Mouse (Mus musculus): ENCODE measurements around the gene Tmem208.

The Tmem208 gene

DNA sequence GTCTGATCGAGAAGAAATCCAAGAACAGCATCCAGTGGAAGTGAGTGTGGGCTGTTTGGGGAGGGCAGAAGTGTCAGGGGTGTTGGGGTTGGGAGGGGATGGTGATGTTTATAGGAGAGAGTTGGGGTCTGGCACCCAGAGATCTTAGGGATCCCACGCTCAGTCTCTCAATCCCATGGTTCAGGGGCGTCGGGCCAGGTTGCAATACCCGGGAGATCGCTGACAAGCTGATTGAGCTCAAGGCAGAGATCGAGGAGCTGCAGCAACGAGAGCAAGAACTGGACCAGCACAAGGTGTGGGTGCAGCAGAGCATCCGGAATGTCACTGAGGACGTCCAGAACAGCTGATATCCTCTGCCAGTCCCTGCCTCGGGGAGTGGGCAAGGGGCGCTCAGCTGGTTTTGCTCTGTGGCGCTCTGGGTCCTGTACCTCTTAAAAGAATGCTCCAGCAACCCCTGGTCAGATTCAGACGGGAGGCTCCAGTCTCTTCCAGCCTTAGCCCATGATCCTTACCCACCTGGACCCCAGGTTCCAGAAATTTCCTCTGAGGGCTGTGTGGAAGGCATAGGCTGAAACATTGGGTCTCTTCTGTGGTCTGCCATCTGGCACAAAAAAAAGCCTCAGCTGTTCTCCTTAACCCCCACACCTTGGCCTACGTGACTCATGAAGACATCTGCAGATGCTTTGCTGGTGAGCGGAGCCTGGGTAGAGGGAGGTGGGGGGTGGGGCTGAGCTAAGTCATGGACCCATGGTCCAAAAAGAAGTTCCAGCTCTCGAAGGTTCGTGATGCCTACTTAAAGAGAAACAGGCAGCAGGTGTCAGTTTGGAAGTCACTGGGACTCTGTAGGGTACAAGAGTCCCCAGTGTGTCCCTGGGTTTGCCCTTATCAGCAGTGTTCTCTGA lies 27.6 kb upstream of the Tmem208 start:
- DNase-seq (ENCODE audit: low read depth, low spot score) = no peak

DNA sequence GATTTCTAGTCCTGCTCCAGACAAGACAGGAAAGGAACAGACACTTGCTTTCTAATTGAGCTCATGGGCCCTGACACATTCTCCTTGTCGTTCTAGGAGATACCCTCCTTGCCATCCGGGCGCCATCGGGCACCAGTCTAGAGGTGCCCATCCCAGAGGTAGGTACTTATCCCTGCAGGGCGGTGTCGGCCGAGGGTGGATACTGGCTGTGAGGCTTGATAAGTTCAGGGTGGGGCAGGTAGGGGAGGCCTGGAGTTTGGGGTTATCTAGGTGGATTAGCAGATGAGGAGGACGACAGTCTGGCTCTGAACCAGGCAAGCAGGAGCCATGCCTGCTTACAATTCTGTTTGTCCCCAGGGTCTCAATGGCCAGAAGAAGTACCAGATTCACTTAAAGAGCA lies 26.2 kb upstream of the Tmem208 start:
- no peak for DNase-seq (ENCODE audit: low read depth, low spot score)

DNA sequence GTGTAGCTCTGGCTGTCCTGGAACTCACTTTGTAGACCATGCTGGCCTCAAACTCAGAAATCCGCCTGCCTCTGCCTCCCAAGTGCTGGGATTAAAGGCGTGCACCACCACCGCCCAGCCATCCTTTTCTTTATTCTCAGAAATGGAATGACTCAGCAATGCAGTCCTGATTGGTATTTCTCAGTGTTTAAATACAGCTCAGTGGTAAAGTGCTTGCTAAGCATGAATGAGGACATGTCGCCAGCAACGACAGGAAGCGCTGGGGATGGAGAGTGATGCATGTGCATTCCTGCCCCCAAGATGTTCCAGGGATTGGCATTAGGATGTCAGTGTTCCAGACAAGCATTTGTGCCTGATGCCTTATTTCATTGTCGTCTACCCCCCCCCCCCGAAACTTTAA lies 22.8 kb upstream of the Tmem208 start:
- DNase-seq (ENCODE audit: low read depth, low spot score) = no peak

DNA sequence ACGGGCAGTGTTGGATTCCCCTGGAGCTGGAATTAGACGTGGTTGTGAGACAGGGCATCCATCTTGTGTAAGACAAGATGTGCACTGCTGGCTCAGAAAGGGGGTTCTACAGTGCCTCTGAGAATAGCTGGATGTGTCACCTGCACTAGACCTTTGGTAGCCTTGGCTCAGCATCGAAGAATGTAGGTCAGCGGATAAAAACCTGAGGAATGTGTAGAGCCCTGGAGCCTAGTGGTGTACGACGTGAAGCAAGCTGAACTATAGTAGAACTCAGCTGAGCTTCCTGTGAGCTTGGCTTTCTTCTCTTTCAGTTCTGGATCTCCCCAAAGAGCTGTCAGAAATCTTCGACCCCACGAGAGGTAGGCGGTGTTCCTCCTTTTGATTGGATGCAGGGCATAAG lies 22.3 kb upstream of the Tmem208 start:
- no peak for DNase-seq (ENCODE audit: low read depth, low spot score)

DNA sequence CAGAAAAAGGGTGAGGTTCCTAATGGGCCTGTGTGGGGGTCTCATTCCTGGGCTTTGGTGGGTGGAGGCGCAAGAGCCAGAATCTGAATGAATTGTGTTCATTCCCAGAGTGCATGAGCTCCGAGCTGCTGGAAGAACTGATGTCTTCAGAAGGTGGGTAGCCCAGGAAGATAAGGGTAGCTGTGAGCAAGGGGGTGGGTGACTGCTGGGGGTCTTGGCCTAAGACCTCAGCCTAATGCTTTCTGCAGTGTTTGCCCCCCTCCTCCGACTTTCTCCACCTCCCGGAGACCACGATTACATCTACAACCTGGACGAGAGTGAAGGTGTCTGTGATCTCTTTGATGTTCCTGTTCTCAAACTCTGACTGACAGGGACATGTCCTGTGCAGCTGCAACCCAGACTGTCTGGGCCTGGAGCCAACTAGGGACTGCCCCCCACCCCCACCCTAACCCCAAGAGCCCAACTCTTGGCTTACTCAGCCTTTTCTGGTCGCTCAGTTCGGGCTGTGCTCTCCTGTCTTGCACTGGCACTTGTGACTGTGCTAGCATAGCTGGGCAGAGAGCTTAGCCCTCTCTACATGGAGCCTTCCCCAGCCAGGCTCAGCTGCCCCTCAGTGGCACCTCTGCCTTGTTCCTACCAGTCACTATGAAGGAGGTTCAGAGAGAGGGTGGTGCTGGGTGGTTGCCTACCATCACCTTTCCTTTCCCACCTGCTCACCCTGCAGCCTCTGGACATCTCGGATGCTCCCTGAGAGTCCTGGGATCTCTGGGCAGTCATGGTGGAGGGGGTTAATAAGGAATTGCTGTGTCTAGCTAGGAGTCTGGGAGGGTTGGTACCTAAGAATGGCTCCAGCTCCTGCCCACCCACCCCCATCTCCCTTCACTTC lies 21.6 kb upstream of the Tmem208 start:
- DNase-seq (ENCODE audit: low read depth, low spot score) = no peak

DNA sequence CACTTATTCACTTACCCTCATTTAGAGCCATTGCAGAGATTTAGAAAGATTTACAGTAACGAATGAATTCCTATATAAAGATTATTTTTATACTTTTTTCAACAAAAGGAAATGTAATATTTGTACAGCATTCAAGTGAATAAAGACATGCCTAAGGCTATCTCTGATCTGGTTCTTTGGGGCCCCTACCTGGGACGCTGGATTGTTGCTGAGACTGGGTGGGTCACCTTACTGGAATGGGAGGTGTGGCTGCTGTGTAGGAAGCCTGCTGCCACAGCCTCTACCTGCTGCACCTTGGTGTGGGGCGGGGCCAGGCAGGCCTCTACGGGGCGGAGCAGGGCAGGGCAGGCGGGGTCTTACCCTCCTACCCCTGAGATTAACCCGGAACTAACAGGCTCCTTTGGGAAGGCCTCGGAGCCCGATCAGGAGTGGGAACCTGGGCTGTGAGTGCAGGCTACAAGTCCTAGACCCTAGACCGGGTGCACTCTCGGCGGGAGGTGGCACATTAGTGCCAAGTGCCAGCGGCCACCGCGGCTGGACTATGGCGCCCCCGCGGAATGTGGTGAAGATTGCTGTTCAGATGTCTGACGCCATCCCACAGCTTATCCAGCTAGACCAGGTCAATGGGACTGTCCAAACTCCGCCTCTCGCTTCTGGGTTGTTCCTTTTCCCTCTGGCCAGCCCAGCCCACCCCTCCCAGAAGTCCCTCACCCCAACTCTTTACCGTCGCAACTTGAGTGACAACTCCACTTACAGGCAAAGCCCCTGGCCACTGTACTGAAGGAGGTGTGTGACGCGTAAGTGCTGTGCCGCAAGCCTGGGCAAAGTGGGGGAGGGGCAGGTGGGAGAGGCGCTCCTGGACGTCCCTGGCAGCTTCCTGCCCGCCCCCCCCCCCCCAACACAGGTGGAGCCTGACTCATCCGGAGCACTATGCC lies 20.7 kb upstream of the Tmem208 start, which contains the start of gene Elmo3:
Gene Elmo3, plus strand, starts transcription at position 391 of the 935 bp plus-strand sequence.
- peak; percentile 87 for DNase-seq (ENCODE audit: low read depth, low spot score)

DNA sequence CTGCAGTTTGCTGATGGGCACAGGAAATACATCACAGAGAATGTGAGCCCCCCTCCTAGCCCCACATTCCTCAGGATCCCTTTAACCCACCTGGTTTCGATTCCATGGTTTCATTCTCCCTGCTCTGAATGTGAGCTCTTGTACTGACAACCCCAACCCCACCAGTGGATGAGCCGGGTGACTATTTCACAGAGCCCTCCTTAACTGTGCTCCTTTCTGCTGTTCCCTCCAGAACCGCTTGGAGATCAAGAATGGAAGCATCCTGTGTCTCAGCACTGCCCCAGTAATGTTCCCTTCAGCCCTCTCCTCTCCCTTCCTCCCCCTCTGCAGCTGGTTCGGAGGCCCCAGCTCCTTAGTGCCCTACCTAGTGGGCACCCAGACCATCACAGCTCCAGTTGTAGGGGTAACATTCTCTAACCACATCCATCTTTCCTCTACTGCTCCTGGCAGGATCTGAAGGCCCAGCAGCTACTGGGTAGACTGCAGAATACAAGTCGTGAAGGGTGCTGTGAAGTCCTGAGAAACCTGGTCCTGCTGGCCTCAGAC lies 19.9 kb upstream of the Tmem208 start:
- DNase-seq (ENCODE audit: low read depth, low spot score) = peak; percentile 39

DNA sequence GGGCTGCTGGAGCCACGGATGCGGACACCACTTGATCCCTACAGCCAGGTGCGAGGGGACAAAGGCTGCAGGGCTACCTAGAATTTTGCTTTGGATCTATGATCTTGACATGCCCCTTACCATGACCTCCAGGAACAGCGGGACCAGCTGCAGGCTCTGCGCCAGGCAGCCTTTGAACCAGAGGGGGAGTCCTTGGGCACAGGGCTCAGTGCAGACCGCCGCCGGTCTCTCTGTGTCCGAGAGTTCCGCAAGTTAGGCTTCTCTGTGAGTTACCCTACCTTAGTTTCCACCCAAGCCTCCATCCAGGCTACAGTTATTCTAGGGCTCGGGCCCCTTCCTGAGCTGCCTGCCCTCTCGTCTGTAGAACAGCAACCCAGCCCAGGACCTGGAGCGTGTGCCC lies 18.5 kb upstream of the Tmem208 start:
- no peak for DNase-seq (ENCODE audit: low read depth, low spot score)

DNA sequence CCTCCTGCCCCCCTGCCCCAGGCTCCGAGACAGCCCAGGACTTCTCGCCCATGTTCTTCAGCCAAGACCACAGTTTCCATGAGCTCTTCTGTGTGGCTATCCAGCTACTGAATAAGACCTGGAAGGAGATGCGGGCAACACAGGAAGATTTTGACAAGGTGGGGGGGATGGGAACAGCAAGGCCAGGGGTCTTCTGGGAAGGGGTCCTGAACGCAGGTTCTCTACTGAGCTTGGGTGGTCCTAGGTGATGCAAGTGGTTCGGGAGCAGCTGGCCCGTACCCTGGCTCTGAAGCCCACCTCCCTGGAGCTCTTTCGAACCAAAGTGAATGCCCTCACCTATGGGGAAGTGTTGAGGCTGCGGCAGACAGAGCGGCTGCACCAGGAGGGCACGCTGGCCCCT lies 17.7 kb upstream of the Tmem208 start:
- no peak for DNase-seq (ENCODE audit: low read depth, low spot score)

DNA sequence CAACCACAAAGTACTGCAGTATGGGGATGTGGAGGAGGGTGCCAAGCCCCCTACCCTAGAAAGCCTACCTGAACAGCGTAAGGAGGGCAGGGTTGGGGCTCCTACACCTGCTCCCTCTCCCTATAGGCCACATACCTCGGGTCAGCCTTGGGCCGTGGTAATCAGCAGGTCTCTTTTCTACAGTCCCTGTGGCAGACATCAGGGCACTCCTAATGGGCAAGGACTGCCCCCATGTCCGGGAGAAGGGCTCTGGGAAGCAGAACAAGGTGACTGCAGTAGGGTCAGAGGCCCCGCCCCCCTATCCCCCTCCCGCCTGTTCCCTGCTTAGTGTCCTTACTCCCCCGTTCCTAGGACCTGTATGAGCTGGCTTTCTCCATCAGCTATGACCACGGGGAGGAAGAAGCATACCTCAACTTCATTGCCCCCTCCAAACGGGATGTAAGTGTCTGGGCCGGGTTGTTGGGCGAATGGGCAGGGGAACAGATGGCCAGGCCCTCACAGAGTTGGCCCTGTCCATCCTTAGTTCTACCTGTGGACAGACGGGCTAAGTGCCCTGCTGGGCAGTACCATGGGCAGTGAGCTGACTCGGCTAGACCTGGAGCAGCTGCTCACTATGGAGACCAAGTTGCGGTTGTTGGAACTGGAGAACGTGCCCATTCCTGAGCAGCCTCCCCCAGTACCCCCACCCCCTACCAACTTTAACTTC lies 16.9 kb upstream of the Tmem208 start:
- DNase-seq (ENCODE audit: low read depth, low spot score) = no peak

DNA sequence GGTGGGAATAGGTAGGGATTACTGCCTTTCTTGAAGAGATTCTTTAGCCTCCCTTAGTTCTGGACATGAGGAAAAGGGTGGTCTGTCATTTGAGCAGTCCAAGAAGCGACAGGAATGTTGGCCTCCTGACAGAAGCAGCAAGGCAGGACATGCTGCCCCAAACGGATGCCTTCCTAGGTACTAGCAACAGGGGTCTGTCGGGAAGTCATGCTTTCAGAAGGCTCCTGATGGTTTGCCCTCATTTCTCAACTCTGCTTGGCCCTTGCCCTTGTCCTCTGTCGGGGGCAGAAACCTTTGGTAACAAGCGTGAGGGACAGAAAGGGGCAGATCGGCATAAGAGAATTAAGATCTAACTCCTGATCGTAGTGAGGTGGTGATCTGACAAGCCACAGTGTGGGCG lies 16.0 kb upstream of the Tmem208 start:
- no peak for DNase-seq (ENCODE audit: low read depth, low spot score)

DNA sequence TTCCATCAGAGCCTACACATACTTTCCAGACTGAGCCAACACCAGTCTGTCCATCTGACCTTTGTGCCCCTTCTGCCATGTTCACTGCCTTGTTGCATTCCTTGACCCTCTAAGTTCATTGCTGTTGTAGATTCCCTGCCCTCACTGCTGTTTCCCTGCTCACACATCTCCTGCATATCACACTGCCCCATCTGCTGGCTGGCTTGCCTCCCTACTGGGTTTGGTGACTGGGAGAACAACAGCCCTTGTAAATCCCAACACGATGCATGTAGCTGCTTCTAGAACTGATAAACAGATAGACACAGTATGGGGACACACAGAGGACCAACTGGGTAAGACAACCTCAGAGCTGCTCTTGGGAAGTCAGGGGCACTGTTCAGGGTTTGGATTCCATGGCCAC lies 14.4 kb upstream of the Tmem208 start:
- no peak for DNase-seq (ENCODE audit: low read depth, low spot score)

DNA sequence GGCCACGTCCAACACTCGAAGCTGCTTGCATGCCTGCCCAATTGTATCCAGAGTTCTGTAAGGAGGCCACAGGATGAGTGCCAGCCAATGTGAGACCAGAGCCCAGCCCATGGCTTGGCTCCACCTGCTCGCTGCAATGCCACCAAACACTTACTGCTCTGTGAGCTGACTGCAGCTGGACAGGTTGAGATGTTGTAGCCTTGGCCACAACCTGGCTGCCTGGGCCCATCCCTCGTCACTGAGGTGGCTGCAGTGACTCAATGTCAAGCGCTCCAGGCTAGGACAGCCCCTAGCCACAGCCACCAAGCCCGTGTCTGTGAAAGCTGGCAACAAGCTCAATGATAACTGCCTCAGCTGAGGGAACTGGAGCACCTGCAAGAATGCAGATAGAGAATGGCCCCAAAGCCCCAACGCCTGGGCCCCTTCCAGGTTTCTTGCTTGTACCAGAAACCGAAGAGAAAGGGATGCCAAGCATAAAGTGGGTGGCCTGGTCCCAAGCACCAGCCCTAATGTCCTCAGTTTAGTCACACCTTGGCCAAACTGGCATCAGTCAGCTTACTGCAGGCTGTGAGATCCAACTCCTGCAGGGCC lies 13.2 kb upstream of the Tmem208 start:
- no peak for DNase-seq (ENCODE audit: low read depth, low spot score)

DNA sequence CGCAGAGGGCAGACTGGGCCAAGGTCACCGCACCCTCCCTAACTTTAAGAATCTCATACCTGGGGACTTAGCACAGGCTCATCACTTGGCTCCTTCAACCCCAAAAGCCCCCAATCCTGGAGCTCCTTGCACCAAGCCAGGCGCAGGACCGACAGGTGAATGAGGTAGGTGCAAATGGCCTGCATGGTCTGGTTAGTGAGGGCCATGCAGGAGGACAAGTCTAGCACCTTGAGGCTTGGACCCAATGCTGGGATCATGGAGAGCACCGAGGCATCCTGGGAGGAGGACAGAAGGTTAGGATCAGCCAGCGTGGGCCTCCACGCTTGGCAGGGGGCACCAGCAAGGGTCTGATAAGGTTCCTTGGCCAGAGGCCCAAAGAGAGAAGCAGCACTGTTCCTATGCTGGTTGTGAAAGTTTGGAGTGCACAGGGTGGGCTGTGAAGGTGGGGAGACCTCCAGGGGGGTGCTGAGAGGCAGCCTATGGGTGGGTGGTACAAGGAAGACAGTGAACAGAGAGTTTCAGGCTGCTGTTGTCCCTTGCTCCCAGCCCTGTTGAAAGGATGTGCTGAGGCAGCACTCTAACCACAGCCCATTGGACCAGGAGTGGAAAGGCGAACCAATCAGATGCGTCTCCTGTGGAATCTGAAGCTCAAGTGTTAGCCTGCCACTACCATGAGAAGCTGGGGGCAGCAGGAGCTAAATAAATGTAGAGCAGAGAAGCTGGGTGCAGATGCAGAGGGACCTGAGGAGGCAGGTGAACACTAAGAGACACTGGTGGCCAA lies 12.3 kb upstream of the Tmem208 start:
- no peak for DNase-seq (ENCODE audit: low read depth, low spot score)

DNA sequence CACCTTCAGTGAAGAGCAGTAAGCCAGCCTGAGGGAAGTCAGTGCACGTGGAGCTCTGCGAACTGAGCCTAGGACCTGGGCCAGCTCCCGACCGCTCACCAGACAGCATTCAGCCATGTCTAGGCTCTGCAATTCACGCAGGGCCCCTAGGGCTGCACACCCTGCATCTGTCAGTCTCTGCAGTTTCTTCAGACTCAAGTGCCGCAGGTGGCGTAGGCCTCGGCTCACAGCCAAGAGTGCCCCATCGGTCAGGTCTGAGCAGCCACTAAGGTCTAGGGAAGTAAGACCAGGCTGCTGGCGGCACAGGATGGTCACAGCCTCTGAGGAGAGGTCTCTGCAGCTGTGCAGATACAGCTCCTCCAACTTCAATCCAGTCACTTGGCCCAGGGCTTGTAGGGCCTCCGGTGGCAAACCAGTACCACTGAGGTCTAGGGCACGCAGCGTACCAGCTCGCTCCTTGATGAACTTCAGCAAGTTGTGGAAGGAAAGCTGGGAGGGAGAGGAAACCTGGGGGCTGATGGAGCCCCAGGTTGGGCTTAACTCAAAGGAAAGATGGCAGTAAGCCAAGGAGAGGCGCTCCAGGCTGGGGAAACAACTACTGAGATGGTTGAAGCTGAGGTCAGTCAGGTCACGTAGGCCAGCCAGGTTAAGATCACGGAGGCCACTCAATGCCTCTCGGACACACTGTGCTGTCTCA lies 10.9 kb upstream of the Tmem208 start:
- no peak for DNase-seq (ENCODE audit: low read depth, low spot score)

DNA sequence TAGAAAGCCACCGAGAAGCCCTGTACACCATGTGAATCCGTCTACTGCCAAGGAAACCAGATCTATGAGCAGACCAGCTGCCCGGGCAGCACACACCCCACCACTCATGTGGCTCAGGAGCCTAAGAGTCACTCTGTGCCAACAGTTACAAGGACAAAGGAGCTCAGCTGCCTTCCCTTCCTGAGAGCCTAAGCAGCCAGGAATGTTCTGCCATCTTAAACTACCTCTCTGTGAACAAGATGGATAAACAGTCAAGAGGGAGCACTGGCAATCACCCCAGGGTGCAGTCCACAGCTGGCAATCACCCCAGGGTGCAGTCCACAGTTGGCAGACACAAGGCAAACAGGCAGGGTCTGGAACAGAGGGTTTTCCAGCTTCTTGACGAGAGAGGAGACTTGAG lies 8.2 kb upstream of the Tmem208 start:
- DNase-seq (ENCODE audit: low read depth, low spot score) = no peak

DNA sequence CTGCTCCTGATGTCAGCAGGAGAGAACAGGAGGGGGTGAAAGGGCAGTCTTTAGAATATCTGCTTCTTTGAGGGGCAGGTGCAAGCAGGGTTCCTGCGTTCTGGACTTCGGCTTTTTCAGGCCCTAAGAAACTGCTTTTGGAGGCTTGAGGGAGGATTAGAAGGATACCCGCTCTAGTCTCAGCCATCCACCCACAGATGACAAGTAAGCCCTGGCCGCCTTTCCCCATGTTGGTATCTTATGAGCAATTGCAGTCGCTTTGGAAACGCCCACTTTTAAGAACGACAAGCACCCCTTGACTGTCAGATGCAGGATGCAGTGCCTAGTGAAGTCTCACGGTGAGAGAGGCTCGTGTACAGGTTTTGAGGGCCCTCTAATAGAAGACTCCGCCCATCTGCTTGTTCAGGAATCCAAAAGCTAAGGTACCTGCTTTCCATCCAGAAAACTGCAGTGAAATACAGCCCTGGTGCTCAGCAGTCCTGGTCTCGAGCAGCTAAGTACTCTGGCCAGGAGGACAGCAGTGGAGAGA lies 7.4 kb upstream of the Tmem208 start:
- DNase-seq (ENCODE audit: low read depth, low spot score) = no peak

DNA sequence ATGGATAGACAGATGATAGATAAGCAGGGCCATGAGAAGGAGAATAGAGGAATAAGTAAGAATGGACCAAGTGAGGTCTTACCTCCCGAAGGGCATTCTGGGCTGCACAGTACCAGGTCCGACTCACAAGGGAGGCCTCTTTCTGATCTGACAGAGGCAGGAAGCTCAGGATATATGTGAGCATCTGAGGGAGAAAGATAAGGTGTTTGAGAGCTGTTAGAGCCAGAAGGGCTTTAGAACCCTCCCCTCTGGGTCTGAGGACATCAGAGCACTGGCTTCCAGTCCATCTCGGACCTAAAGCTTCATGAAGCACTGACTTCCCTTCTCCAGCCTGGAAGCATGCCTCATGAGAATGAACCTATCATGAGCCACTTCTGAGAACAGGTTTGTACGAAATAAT lies 3.0 kb upstream of the Tmem208 start:
- DNase-seq (ENCODE audit: low read depth, low spot score) = no peak
